Mouse (Mus musculus) bone marrow, adult 2 months (tissue): ENCODE data around the gene Pde6c.

Experiments
- CTCF ChIP-seq: fragments of 200-500 bp; IDR thresholded peaks from 2 replicates; pipeline ENCODE4 v1.5.1; 2011; ENCODE audit warnings: low read length, control low read depth; ENCODE audit not compliant: control insufficient read depth, insufficient read depth
- POLR2A ChIP-seq: fragments of 200-500 bp; IDR thresholded peaks from 2 replicates; pipeline ENCODE4 v1.6.1; 2011; ENCODE audit warnings: low read depth, mild to moderate bottlenecking, control low read depth, low read length, borderline replicate concordance; ENCODE audit not compliant: control insufficient read depth

- TF ChIP-seq POLR2A (no peak), CTCF (peak; percentile 18; the same call in 1 of the 2 replicates)
Measured at GRCm38 (mm10) chr19:38228699-38229098, 96.1 kb downstream of the Pde6c start.
